Mouse (Mus musculus) hindlimb bud, embryonic 11.5 days (tissue): Measurements from ENCODE around the gene Upk3a.

Source experiments
- DNase-seq: peaks from one replicate; pipeline ENCODE4 v3.0.0-alpha.2; 2012; ENCODE audit warnings: low read depth, low spot score; ENCODE audit errors: extremely low spot score

Gene Upk3a

GRCm38 (mm10) chr15:85016951-85017664 is at the start of gene Upk3a:
Upk3a (plus strand) TSS chr15:85017141.
- no peak for DNase-seq

- no peak for DNase-seq
These were observed 48.4 kb upstream of the Upk3a start for GRCm38 (mm10) chr15:84968534-84968933.

- no peak for DNase-seq
These were observed 43.9 kb upstream of the Upk3a start for GRCm38 (mm10) chr15:84972860-84973543.

DNA sequence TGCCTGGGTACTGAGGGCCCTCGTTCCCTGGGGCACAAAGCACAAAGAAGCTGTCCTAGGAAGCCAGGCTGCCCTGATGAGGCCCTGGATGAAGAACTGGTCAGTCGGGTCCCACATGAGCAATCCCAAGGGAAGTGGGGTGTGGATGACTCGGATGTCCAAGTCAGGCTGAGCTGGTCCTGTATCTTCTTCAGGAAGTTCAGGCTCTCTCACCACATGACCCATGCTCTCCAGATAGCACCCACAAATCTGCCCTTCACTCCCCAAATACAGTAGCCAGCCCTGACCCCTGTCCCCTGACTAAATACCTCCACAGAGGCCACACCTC is 43.4 kb upstream of the Upk3a start:
- DNase-seq = no peak

DNA sequence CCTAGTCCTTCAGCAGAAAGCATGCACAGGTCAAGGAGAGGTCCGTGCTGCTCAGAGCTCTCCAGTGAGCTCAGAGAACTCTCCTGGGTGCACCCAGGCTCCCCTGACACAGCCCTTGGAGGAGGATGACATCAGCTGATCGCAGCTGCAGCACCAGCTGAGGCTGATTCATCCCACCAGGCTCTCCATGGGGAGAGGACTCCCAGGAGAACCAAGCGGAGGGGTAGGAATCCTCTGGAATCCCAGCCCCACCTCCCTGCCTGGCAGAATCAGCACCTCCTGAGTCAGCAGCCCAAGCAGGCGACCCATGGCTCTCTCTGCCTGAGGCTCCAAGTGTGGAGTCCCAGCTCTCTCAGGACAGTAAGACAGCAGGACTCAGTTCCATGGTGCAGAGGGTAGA is 41.2 kb upstream of the Upk3a start:
- DNase-seq = no peak

DNA sequence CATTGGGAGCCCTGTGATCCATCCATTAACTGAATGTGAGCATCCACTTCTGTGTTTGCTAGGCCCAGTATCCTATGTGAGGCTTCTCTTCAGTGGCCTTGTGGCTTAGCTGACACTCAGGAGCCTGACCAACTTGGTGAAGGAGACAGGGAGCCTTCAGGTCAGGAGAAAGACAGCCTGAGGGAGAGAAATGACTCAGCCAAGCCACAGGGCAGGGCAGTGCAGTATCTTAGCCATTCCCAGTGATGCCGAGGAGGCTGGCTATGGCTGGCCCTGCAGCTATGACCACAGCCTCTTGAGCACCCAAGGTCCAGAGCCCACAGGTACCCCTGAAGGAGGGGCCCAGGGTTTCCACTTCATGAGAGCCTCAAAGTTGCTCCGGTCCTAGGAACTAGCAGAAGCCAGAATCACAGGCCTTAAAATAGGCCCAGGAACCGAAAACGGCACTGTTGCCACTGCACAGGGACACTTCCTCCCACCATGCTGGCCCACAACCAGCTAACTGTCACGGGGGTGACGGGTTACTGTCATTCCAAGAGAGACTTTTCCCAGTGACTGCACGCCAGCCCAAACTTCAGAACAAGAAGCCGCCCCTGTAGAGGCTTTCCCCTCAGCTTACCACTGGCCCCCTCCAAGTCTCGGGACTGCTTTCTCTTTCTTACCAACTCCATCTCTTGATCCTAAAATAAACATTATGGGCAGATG is 35.2 kb upstream of the Upk3a start:
- no peak for DNase-seq

DNA sequence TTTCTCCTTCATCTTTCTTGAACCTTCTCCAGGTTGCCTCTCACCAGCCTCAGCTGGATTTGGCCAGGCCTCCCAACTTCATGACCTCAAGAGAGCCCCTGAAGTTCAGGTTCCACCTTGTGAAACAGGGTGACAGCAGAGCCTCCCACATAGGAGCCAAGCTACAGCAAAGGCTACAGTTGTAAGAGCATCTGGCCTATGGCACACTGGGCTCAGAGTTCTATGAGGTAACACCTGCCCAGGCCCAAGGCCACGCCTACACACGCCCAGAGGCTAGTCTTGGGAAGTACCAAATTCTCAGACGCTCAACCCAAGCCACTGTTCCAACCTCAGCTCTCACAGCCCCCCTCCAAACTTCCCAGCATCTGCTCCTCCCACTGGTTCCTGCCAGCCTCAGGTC is 34.1 kb upstream of the Upk3a start:
- no peak for DNase-seq

- DNase-seq = no peak
These were observed 33.2 kb upstream of the Upk3a start for GRCm38 (mm10) chr15:84983721-84984120.

- no peak for DNase-seq
These were observed 31.3 kb upstream of the Upk3a start for GRCm38 (mm10) chr15:84985516-84986160.

DNA sequence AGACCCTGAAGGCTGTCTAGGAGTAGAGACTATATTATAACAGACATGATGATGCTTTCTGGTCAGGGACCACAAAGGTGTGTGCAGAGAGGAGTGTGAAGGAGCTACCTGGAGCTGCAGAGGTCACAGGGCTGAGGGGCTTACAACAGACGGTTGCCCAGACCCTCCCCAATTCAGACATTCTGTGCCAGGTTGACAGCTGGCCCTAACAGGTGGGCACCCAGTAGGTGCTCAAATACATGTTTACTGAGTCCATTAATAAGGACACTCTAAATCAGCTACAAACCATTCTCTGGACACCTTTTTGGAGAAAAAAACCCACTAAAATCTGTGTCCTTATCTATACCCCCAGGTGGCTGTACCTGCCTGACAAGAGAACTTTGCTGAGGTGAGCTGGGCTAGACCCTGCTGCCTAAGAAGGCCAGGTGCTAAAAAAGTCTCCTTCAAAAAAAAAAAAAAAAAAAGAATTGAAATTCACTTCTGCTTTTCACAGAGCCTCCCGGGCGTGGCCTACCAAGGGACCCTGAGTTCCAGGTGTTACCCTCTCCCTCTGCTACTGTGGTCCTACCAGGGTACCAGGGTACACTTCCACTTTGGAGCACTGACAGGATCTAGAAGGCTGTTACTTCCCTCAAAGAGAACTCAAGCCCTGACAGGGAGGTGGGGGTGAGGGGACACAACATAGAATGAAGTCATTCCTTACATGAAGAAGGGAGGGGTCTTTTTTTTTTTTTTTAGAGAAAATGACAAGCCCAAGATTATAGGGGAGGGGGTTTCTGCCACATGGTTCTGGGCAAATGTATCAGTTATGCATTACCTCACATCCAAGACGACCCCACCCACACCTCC is 30.5 kb upstream of the Upk3a start:
- no peak for DNase-seq

- DNase-seq = no peak
These were observed 29.7 kb upstream of the Upk3a start for GRCm38 (mm10) chr15:84987020-84987815.

GRCm38 (mm10) chr15:84987874-84988825 is 28.8 kb upstream of the Upk3a start, which contains the start of gene 5031439G07Rik:
5031439G07Rik (minus strand) TSS chr15:84988551.
- peak; percentile 88 for DNase-seq

- DNase-seq = no peak
These were observed 27.8 kb upstream of the Upk3a start for GRCm38 (mm10) chr15:84989098-84989497.

DNA sequence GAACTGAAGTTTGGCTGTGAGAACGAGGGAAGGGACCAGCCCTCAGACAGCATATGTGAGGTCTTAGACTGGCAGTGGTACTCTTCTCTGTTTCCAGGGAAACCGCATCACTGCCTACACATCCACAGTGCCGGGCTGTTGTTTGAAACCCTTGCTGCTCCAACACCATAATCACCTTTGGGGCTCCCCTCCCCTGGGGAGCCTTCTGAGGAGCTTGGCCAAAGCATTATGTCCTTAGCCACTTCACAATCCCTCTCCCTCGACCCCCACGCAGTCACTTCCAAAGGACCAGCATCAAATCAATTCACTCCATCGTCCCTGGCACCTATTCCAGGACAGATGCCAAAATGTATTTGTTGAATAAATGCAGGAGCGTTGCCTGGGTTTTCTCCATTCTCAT is 27.2 kb upstream of the Upk3a start:
- DNase-seq = no peak

GRCm38 (mm10) chr15:84994498-84994897 is 22.4 kb upstream of the Upk3a start:
- DNase-seq = no peak

GRCm38 (mm10) chr15:84995041-84995440 is 21.9 kb upstream of the Upk3a start:
- no peak for DNase-seq

GRCm38 (mm10) chr15:84995967-84996366 is 21.0 kb upstream of the Upk3a start:
- DNase-seq = no peak

GRCm38 (mm10) chr15:84997768-84998454 is 19.0 kb upstream of the Upk3a start:
- no peak for DNase-seq
